ENCODE assay signal across 10 mouse cellular contexts in the genomic region with DNA sequence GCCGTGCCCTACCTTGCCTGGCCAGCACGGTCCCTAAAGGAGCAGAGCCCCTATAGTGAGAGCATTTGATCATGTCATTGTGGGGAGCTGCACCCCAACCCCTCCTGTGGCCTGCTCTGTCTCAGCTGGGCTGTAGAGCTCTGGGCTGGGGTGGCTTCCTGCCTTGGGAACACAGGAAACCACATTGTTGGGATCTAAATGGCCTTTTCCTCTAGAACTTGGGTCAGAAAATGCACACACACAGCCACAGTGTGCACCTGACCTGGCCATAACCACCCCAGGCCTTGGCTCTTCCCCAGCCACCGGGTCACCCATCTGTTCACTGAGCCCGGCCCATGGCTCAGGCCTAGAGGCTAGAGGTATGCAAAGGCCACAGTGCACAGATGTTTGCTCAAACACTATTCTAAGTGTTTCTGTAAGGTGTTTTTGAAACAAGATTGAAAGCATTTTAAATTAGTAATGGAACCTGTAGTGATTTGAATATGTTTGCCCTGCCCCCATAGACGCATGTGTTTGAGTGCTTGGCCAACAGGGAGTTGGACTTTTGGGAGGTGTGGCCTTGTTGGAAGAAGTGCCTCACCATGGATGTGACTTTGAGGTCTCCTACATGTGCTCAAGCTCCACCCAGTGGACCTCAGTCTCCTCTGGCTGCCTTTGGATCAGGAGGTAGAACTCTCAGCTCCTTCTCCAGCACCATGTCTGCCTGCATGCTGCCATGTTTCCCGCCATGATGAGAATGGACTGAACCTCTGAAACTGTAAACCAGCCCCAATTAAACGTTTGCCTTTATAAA. TPM values are rescaled to one million over a fixed set of nuclear protein-coding genes. Genes with fewer than 3 reads are reported as not detected.
DNase-seq lines count a peak whose midpoint lies in the region; ATAC-seq and TF ChIP-seq lines count a peak whose summit lies in the region.
"Had no signal": no experiment of that assay in that cellular context is flagged by ENCODE, and none has a peak within 500 bp of the region (broad histone marks: within the 10 kb centered on the region; RNA-seq: fewer than 3 reads in every experiment).

No protein-coding gene starts in this region.

- peak; percentile 42; the same call in 1 of the 2 replicates for TF ChIP-seq POLR2A in heart, adult 2 months (IDR thresholded peaks at IDR 0.05; ENCODE audit: insufficient read depth, low read depth, low read length)
- no peak for TF ChIP-seq POLR2A in lung, adult 2 months (IDR thresholded peaks at IDR 0.05; ENCODE audit: borderline replicate concordance, extremely low read depth, low read depth, low read length)

- H3K27me3 ChIP-seq in heart, adult 2 months (ENCODE audit: control insufficient read depth, insufficient read depth, low read length) = no peaks in the 10 kb centered on the region
- H3K27me3 ChIP-seq in heart, embryonic 10.5 days (ENCODE audit: insufficient read depth, poor library complexity, severe bottlenecking) = peaks cover 14% of the 10 kb centered on the region; the same call in 1 of the 2 replicates
- H3K27me3 ChIP-seq in forebrain, embryonic 14.5 days (replicated peaks; ENCODE audit: control insufficient read depth, insufficient read depth, low read length) = no peaks in the 10 kb centered on the region
- peaks cover 7% of the 10 kb centered on the region for H3K27me3 ChIP-seq in forebrain, embryonic 10.5 days (ENCODE audit: poor library complexity, severe bottlenecking)
- H3K27me3 ChIP-seq: forebrain, embryonic 13.5 days; limb, embryonic 12.5 days had no signal

- H3K79me2 ChIP-seq in heart, adult 2 months (replicated peaks; ENCODE audit: control insufficient read depth, insufficient read depth, low read length) = no peaks in the 10 kb centered on the region

- ATAC-seq in forebrain, embryonic 14.5 days = no peak
- ATAC-seq: forebrain, embryonic 13.5 days had no signal

- H3K4me2 ChIP-seq in forebrain, embryonic 14.5 days (ENCODE audit: low read length) = no peak overlapping the region
- H3K4me2 ChIP-seq: forebrain, embryonic 13.5 days; limb, embryonic 12.5 days had no signal

- H3K9me3 ChIP-seq in heart, embryonic 10.5 days = no peaks in the 10 kb centered on the region
- H3K9me3 ChIP-seq in forebrain, embryonic 14.5 days (replicated peaks; ENCODE audit: control insufficient read depth, low read length) = no peaks in the 10 kb centered on the region
- H3K9me3 ChIP-seq in forebrain, embryonic 10.5 days = no peaks in the 10 kb centered on the region
- H3K9me3 ChIP-seq: forebrain, embryonic 13.5 days; limb, embryonic 12.5 days had no signal

- peak; percentile 63 to 78 for DNase-seq in heart, adult 2 months
- no peak for DNase-seq in heart, embryonic 10.5 days (ENCODE audit: low spot score)
- DNase-seq in heart, adult 9 months (ENCODE audit: low spot score in 2 of 2) = peak; percentile 68 to 82
- DNase-seq in kidney, adult 18-20 months = peak; percentile 83
- DNase-seq in lung, adult 2 months = peak; percentile 22
- DNase-seq in forebrain, embryonic 14.5 days (ENCODE audit: low spot score) = no peak
- no peak for DNase-seq in forebrain, embryonic 10.5 days (ENCODE audit: extremely low spot score, low spot score)
- DNase-seq in MN1 (ENCODE audit: low spot score) = no peak

- peaks cover 21% of the 10 kb centered on the region for H3K4me1 ChIP-seq in heart, adult 2 months (ENCODE audit: control insufficient read depth, insufficient read depth, low read length)
- peaks cover 14% of the 10 kb centered on the region for H3K4me1 ChIP-seq in heart, embryonic 10.5 days
- H3K4me1 ChIP-seq in lung, adult 2 months (ENCODE audit: control insufficient read depth, insufficient read depth, low read length) = peaks cover 21% of the 10 kb centered on the region
- H3K4me1 ChIP-seq in forebrain, embryonic 14.5 days (ENCODE audit: control insufficient read depth, insufficient read depth, low read length) = no peaks in the 10 kb centered on the region
- H3K4me1 ChIP-seq in forebrain, embryonic 10.5 days = peaks cover 8% of the 10 kb centered on the region
- H3K4me1 ChIP-seq: forebrain, embryonic 13.5 days had no signal

- H3K9ac ChIP-seq in heart, adult 2 months (ENCODE audit: low read depth, low read length) = peak overlapping the region; percentile 3; the same call in 1 of the 2 replicates
- no peak overlapping the region for H3K9ac ChIP-seq in forebrain, embryonic 14.5 days (ENCODE audit: low read length)
- H3K9ac ChIP-seq: forebrain, embryonic 13.5 days; limb, embryonic 12.5 days had no signal

- 0 out of 2 replicates have a peak, but pooled peaks have one; percentile 7 for TF ChIP-seq CTCF in heart, adult 2 months (IDR thresholded peaks at IDR 0.05)
- TF ChIP-seq CTCF in lung, adult 2 months (IDR thresholded peaks at IDR 0.05; ENCODE audit: insufficient read depth, low read length) = no peak

- no peaks in the 10 kb centered on the region for H3K36me3 ChIP-seq in heart, adult 2 months (ENCODE audit: control insufficient read depth, insufficient read depth, low read length)
- H3K36me3 ChIP-seq in heart, embryonic 10.5 days = no peaks in the 10 kb centered on the region
- H3K36me3 ChIP-seq in forebrain, embryonic 14.5 days (ENCODE audit: control insufficient read depth, insufficient read depth, low read length) = no peaks in the 10 kb centered on the region
- 0 out of 2 replicates have a peak, but pooled peaks cover 3% of the 10 kb centered on the region for H3K36me3 ChIP-seq in forebrain, embryonic 10.5 days (replicated peaks)

- intact Hi-C loops in heart, adult 2 months (cut with DNase I) = loop anchor here (1.0 to 5.0 kb wide), 2 partner anchors 44 to 153 kb away; no protein-coding TSS in a partner anchor

- TF ChIP-seq EP300 in heart, adult 2 months (IDR thresholded peaks at IDR 0.05; ENCODE audit: insufficient read depth, low read depth, low read length) = peak; percentile 89

- H3K27ac ChIP-seq in heart, adult 2 months = peak overlapping the region; percentile 89
- no peak overlapping the region for H3K27ac ChIP-seq in heart, embryonic 10.5 days
- no peak overlapping the region for H3K27ac ChIP-seq in forebrain, embryonic 14.5 days (ENCODE audit: low read depth, low read length)
- H3K27ac ChIP-seq in forebrain, embryonic 10.5 days = no peak overlapping the region
- H3K27ac ChIP-seq: forebrain, embryonic 13.5 days had no signal

- H3K4me3 ChIP-seq in heart, adult 2 months = no peak overlapping the region
- no peak overlapping the region for H3K4me3 ChIP-seq in heart, embryonic 10.5 days
- H3K4me3 ChIP-seq in lung, adult 2 months (replicated peaks; ENCODE audit: extremely low read depth, low read depth, low read length) = no peak overlapping the region
- no peak overlapping the region for H3K4me3 ChIP-seq in forebrain, embryonic 14.5 days (ENCODE audit: low read depth, low read length)
- H3K4me3 ChIP-seq in forebrain, embryonic 10.5 days = no peak overlapping the region
- H3K4me3 ChIP-seq: forebrain, embryonic 13.5 days; limb, embryonic 12.5 days had no signal

- WGBS in heart, adult 2 months = 59% methylated on average over 7 of the region's 7 CpGs
- WGBS in heart, embryonic 10.5 days = 80% methylated on average over 7 of the region's 7 CpGs
- 59% methylated on average over 7 of the region's 7 CpGs for WGBS in lung, adult 2 months
- WGBS in forebrain, embryonic 14.5 days = 86% methylated on average over 7 of the region's 7 CpGs
- 88% methylated on average over 7 of the region's 7 CpGs for WGBS in forebrain, embryonic 10.5 days

RNA-seq across cellular contexts. Expression of a gene that starts 49.4 kb away (rescaled TPM):
- 100 to 1,000 TPM; 629 to 748 TPM for total RNA-seq in heart, adult 2 months (2021)
- 329 and 365 TPM in 2 replicates for polyA plus RNA-seq in heart, adult 2 months (2012; rRNA removed)
- 49.8 and 75.4 TPM in 2 replicates for polyA plus RNA-seq in heart, embryonic 10.5 days (2016; fragmentation: Nextera tagmentation; extraction: Ambion mirVana)
- 781 and 1,078 TPM in 2 replicates for polyA plus RNA-seq in lung, adult 2 months (2012; rRNA removed)
- polyA plus RNA-seq in forebrain, embryonic 14.5 days (2014; fragmentation: Nextera tagmentation; extraction: Ambion mirVana) = 7.7 and 9.4 TPM in 2 replicates
- 11.6 and 15.9 TPM in 2 replicates for polyA plus RNA-seq in forebrain, embryonic 10.5 days (2016; fragmentation: Nextera tagmentation; extraction: Ambion mirVana)

RNA-seq across cellular contexts. Expression of a gene that starts 50.5 kb away (rescaled TPM):
- total RNA-seq in heart, adult 2 months (2021) = 1 to 10 TPM; 1.1 to 1.2 TPM
- 0.59 and 1.0 TPM in 2 replicates for polyA plus RNA-seq in heart, adult 2 months (2012; rRNA removed)
- 0.16 and 0.23 TPM in 2 replicates for polyA plus RNA-seq in heart, embryonic 10.5 days (2016; fragmentation: Nextera tagmentation; extraction: Ambion mirVana)
- 1.4 and 1.6 TPM in 2 replicates for polyA plus RNA-seq in lung, adult 2 months (2012; rRNA removed)
- polyA plus RNA-seq in forebrain, embryonic 14.5 days (2014; fragmentation: Nextera tagmentation; extraction: Ambion mirVana) = 0.24 and 0.27 TPM in 2 replicates
- polyA plus RNA-seq in forebrain, embryonic 10.5 days (2016; fragmentation: Nextera tagmentation; extraction: Ambion mirVana) = 0.27 and 0.35 TPM in 2 replicates

Comparison
In these comparisons a context has a peak if more than half of its experiments do, and no peak if none do; other contexts are left out.
1. DNase-seq: peak in heart, adult 2 months (2 of 2), heart, adult 9 months (2 of 2), kidney, adult 18-20 months (single experiment) and lung, adult 2 months (single experiment); none in heart, embryonic 10.5 days (single experiment), forebrain, embryonic 14.5 days (single experiment), forebrain, embryonic 10.5 days (single experiment) and MN1 (single experiment).